Mouse (Mus musculus): ENCODE data around the gene Gm7356. TPM values are rescaled to one million over a fixed set of nuclear protein-coding genes. Genes with fewer than 3 reads are reported as not detected.
"Not testable (repeated sequence)": the region's sequence is repeated elsewhere in the genome, so short reads cannot be mapped to it uniquely, and the experiment has no call there.

Gene Gm7356
- total RNA-seq (2021), result not detected
- long read RNA-seq, result 0 reads

- DNase-seq (ENCODE audit: low spot score in 2 of 2), result not testable (repeated sequence)
Measured at GRCm38 (mm10) chr17:14003604-14004003, at the start of gene Gm7356. TSS of gene Gm7356 (minus strand) at chr17:14003704.

GRCm38 (mm10) chr17:14041880-14042279, 38.4 kb upstream of the Gm7356 start:
- DNase-seq (ENCODE audit: low spot score in 2 of 2), result not testable (repeated sequence)

GRCm38 (mm10) chr17:14037012-14037411, 33.5 kb upstream of the Gm7356 start:
- DNase-seq (ENCODE audit: low spot score in 2 of 2), result not testable (repeated sequence)

- not testable (repeated sequence) for DNase-seq (ENCODE audit: low spot score in 2 of 2)
Measured at GRCm38 (mm10) chr17:14036113-14036512, 32.6 kb upstream of the Gm7356 start.

GRCm38 (mm10) chr17:13993425-13993824, 10.1 kb downstream of the Gm7356 start:
- not testable (repeated sequence) for DNase-seq (ENCODE audit: low spot score in 2 of 2)

- DNase-seq (ENCODE audit: low spot score in 2 of 2), result no peak
Measured at GRCm38 (mm10) chr17:13987690-13988089, 15.8 kb downstream of the Gm7356 start.

- not testable (repeated sequence) for DNase-seq (ENCODE audit: low spot score in 2 of 2)
Measured at GRCm38 (mm10) chr17:13970796-13971195, 32.7 kb downstream of the Gm7356 start.

- DNase-seq (ENCODE audit: low spot score in 2 of 2), result not testable (repeated sequence)
Measured at GRCm38 (mm10) chr17:13969917-13970316, 33.6 kb downstream of the Gm7356 start.

GRCm38 (mm10) chr17:13965048-13965447, 38.5 kb downstream of the Gm7356 start:
- not testable (repeated sequence) for DNase-seq (ENCODE audit: low spot score in 2 of 2)

GRCm38 (mm10) chr17:13962245-13962644, 41.3 kb downstream of the Gm7356 start:
- not testable (repeated sequence) for DNase-seq (ENCODE audit: low spot score in 2 of 2)

GRCm38 (mm10) chr17:13958129-13958528, 45.4 kb downstream of the Gm7356 start:
- not testable (repeated sequence) for DNase-seq (ENCODE audit: low spot score in 2 of 2)

GRCm38 (mm10) chr17:13951570-13951969, 51.9 kb downstream of the Gm7356 start:
- DNase-seq (ENCODE audit: low spot score in 2 of 2), result not testable (repeated sequence)

Other genes with a start within 250 kb of the Gm7356 start
- 100 to 1,000 TPM; 130 to 134 TPM for gene Afdn, start 243.2 kb downstream of the Gm7356 start, total RNA-seq (2021)
- gene Tcte2, start 241.9 kb downstream of the Gm7356 start, total RNA-seq (2021), result 10 to 100 TPM; 18.4 to 20.9 TPM
- not detected for gene Gm7168, start 55.3 kb downstream of the Gm7356 start, total RNA-seq (2021)
- not detected for gene Gm7358, start 55.8 kb upstream of the Gm7356 start, total RNA-seq (2021)
- 10 to 100 TPM; 18.5 to 18.9 TPM for gene Dact2, start 200.6 kb upstream of the Gm7356 start, total RNA-seq (2021)